Mouse (Mus musculus): ENCODE measurements around the gene Spag8. TPM values are rescaled to one million over a fixed set of nuclear protein-coding genes. Genes with fewer than 3 reads are reported as not detected.

Gene Spag8
- total RNA-seq, 2 experiments from 2014 or later: 0.95 to 1.6 TPM

DNA sequence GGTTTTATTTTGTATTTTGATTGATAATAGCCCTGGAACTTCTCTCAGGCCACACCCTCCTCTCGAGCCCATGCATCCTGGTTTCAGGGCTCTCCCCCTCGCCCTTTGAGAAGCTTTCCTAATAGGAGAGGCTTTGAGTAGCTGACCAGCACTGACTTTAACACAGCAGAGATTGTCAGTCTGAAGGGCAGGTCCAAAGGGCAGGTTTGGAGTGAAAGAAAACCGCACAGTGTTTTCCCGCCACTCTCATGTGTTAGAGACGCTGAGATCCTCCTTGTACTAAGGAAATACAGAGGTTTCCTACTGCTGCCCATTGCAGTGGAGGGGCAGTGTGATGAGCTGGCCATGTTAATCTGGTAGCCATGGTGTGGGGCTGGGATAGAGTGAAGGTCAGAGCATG, 21.6 kb upstream of the Spag8 start:
- intact Hi-C loops (cut with DNase I): no loop called here
- H3K4me3 ChIP-seq: no peak overlapping the region
- H3K27ac ChIP-seq: no peak overlapping the region
- DNase-seq (ENCODE audit: extremely low spot score in 1 of 2, low spot score in 2 of 2): no peak
- no peak for TF ChIP-seq CTCF (IDR thresholded peaks at IDR 0.05)

DNA sequence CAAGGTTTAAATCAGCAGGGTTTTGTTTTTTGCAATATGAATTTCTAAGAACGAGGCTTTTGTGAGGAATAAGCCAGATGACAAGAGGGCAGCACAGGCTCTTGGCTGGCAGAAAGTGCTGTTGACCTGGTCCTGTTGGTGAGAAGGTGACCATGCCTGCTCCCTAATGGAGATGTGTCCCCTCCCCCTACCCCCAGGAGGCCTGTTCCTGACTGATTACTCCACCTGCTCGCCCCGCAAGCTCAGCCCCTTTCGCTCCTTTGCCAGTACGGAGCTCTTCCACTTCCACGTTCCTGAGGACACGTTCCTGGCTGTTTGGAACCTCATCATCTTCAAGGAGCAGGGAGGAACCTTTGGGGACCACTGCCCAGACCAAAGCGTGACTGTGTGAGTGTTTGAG, 20.3 kb upstream of the Spag8 start:
- H3K27ac ChIP-seq: no peak overlapping the region

DNA sequence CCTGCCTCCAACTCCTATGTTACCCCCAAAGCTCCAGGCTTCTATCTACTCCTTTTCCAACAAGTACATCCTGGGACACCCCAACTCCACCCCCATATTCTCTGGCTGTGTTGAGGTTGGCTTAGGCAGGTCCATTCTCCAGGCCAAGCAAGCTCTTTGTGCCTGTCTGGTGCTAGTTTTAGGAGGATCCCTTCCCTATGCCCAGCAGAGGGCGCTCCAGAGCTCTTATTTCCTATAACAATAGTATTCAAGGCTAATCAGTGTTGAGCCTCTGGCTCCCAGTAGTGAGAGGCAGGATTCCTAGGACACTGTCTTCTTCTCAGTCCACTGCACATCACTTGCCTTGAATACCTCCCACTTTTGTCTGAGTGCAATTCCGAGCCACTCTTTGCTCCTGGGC, 18.7 kb upstream of the Spag8 start:
- Histone ChIP-seq H3K4me3 (no peak overlapping the region), H3K27ac (no peak overlapping the region)
- peak; percentile 90 for TF ChIP-seq CTCF (IDR thresholded peaks at IDR 0.05)
- DNase-seq (ENCODE audit: extremely low spot score in 1 of 2, low spot score in 2 of 2): peak; percentile 82
- intact Hi-C loops (cut with DNase I): loop anchor here (1.0 kb wide), 1 partner anchor 39 kb away; no protein-coding TSS in a partner anchor

More for the DNA sequence above, 20.3 kb upstream of the Spag8 start:
- no peak for DNase-seq (ENCODE audit: extremely low spot score in 1 of 2, low spot score in 2 of 2)
- intact Hi-C loops (cut with DNase I): no loop called here
- no peak for TF ChIP-seq CTCF (IDR thresholded peaks at IDR 0.05)
- no peak overlapping the region for H3K4me3 ChIP-seq

DNA sequence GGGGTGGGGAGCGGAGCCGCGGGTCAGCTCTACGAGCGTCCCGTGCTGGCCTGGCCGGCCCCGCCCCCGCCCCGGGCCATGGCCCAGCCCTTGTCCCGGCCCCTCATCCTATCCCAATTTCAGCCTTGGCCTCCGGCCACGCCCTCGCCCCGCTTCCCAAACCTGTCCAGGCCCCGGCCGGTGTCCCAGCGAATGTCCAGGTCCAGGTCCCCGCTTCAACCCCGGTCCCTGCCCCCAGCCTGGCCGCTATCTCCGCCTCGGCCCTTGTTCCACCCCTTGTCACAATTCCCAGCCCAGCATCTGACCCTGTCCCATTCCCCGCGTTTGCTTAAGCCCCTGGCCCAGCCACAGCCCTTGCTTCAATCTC, 16.0 kb upstream of the Spag8 start:
- peak overlapping the region; percentile 91 for H3K27ac ChIP-seq
- H3K4me3 ChIP-seq: peak overlapping the region; percentile 67
- intact Hi-C loops (cut with DNase I): no loop called here
- DNase-seq (ENCODE audit: extremely low spot score in 1 of 2, low spot score in 2 of 2): no peak
- no peak for TF ChIP-seq CTCF (IDR thresholded peaks at IDR 0.05)

DNA sequence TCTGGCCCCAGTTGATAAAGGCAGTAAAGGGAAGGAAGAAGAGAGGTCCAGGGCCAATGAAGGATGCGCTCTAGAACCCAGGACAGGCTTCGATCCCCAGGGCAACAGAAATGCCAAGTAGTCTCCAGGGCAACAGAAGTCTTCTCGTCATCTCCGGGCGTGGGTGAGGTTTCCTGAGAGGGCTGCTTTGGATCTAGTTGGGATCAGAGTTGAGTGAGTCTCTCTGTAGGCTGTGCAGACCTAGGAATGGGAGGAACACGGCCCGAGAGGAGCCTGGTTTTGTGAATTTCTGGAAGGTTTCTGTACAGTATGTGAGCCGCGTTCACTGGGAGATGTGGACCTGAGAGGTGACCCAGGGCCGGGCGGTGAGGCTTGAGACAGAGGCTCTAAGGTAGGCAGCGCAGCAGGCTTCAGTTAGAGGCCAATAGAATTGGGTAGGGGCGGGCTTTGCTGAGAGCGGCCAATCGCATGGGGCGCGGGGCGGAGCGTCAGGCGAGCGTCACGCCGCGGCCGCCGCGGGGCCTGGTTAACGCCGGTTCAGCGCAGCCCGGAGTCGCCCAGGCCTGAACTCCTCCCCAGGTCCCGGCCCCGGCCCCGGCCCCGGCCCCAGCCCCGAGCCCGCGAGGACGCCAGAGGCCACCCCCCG, 15.5 kb upstream of the Spag8 start, which contains the start of the genes Tmem8b and Fam221b:
Gene Tmem8b, plus strand, starts transcription at position 190 of the 646 bp plus-strand sequence.
Gene Fam221b, minus strand, starts transcription at position 364 of the 646 bp plus-strand sequence.
- Histone ChIP-seq H3K27ac (peak within 1 kb of the TSS; percentile 91), H3K4me3 (peak within 1 kb of the TSS; percentile 67)
- TF ChIP-seq CTCF (IDR thresholded peaks at IDR 0.05): no peak
- intact Hi-C loops (cut with DNase I): loop anchor here (1.0 kb wide), 1 partner anchor 38 kb away; the partner anchor contains the start of gene Npr2
- DNase-seq (ENCODE audit: extremely low spot score in 1 of 2, low spot score in 2 of 2): peak; percentile 89 to 90

DNA sequence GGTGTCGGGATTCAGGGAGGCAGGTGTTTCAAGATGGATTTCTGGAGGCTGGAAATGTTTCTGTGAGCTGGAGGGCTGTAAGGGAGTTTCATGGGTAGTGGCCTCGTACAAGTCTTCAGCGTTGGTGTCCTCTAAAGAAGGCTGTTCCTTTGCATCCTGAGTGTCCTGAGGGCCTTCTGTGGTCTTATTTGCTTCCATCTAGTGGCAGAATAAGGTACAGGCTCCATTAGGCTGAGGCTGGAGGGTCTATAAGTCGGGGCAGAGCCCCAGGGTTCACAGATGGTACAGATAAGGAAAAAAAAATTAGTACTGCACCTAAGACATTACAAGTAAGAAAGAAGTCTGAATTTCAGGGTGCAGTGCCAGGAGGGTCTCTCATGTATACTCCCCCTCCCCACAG, 13.0 kb upstream of the Spag8 start:
- no peak for DNase-seq (ENCODE audit: extremely low spot score in 1 of 2, low spot score in 2 of 2)
- intact Hi-C loops (cut with DNase I): no loop called here
- Histone ChIP-seq H3K4me3 (no peak overlapping the region), H3K27ac (no peak overlapping the region)
- TF ChIP-seq CTCF (IDR thresholded peaks at IDR 0.05): peak; percentile 66

DNA sequence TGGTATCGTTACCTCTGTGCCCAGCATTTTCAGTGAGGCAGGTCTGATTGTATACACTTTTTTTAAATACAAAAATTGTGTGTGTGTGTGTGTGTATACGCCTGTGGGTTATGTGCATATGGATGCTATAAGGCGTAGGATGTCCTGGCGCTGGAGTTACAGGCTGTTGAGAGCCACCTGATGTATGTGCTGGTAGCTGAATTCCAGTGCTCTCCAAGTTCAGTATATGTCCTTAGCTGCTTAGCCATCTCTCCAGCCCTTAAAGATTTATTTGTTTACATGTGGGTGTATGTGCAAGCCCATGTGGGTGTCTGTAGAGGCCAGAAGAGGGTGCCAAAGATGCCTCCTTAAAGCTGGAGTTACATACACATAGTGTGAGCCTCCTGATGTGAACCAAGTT, 3.8 kb upstream of the Spag8 start:
- TF ChIP-seq CTCF (IDR thresholded peaks at IDR 0.05): peak; percentile 15
- DNase-seq (ENCODE audit: extremely low spot score in 1 of 2, low spot score in 2 of 2): no peak
- Histone ChIP-seq H3K27ac (peak overlapping the region; percentile 99; the same call in 1 of the 2 replicates), H3K4me3 (peak overlapping the region; percentile 74)
- intact Hi-C loops (cut with DNase I): loop anchor here (5.0 kb wide), 2 partner anchors 80 to 215 kb away; partner anchors contain the start of genes Gba2, Rgp1 and Tesk1

DNA sequence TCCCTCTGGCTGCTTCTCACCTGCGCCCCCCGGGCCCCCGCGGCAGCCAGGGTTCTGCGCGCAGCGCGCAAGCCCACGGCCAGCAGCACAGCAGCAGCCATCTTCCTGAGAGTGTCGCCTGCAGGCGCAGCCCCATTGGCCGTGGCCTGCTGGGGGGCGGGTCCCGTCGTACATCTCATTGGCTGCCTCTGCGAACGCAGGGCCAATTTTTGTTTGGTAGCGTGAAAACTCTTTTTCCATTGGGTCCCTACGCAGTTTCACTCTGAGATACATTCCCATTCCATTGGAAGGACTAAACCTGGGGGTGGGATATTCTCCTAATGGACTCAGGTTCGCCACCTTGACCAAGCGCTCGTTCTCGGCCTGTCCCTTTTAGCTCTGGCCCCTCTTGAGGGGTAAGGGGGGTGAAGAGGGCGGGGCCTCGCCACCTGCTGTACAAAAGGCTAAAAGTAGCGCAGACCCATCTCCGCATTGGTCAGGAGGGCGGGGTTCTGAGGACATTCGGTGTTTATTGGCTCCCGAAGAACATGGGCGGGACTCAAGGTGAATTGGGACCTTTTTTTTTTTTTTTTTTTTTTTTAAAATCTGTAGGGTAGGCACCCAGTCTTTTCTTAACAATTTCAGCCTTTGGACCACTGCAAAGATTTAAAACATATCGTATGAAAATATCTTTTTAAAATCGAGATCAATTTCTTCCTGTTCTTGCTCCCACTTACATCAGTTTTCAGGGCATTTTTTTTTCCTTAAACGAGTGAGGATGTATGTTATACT, 3.1 kb upstream of the Spag8 start, which contains the start of gene Hint2:
Gene Hint2, minus strand, starts transcription at position 128 of the 771 bp plus-strand sequence.
- no peak; the same call in 1 of the 2 replicates for TF ChIP-seq CTCF (IDR thresholded peaks at IDR 0.05)
- Histone ChIP-seq H3K4me3 (peak within 1 kb of the TSS; percentile 74), H3K27ac (peak within 1 kb of the TSS; percentile 99)
- intact Hi-C loops (cut with DNase I): loop anchor here (1.0 to 5.0 kb wide), 3 partner anchors 26 to 214 kb away; partner anchors contain the start of genes Gba2, Rgp1 and Tesk1
- peak; percentile 92 for DNase-seq (ENCODE audit: extremely low spot score in 1 of 2, low spot score in 2 of 2)

DNA sequence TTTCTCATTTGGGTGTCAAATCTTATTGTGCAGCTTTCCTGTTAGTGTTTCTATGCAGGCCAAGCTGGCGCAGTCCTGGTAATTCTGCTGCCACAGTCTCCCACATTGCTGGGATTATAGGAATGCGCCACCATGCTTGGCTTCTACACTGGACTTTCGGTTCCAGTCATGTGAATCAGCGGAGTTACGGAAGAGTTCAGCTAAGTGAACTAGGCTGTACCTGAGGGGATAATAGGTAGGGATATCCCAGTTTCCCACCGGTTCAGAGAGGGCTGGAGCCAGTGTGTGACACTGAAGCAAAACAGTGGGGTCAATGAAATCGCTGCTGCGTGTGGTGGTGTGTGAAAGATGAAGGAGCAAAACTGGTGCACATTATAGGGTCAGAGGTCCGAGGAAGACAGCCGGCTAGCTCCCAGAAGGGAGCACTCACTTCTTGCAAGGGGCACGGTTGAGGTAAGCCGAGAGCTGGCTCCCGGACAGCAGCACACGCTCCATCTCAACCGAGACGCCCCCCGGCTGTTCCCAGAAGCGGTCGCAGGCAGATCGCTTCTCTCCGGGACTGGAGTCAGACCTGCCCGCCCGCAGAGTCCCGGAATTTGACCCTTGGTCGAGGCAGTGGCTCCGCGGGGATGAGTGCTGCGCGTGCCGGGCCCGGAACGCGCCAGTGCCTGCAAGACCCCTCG, 2.4 kb upstream of the Spag8 start:
- Histone ChIP-seq H3K27ac (peak overlapping the region; percentile 99), H3K4me3 (peak overlapping the region; percentile 74)
- DNase-seq (ENCODE audit: extremely low spot score in 1 of 2, low spot score in 2 of 2): no peak
- intact Hi-C loops (cut with DNase I): loop anchor here (1.0 to 5.0 kb wide), 3 partner anchors 25 to 213 kb away; partner anchors contain the start of genes Gba2, Rgp1 and Tesk1
- no peak; the same call in 1 of the 2 replicates for TF ChIP-seq CTCF (IDR thresholded peaks at IDR 0.05)

DNA sequence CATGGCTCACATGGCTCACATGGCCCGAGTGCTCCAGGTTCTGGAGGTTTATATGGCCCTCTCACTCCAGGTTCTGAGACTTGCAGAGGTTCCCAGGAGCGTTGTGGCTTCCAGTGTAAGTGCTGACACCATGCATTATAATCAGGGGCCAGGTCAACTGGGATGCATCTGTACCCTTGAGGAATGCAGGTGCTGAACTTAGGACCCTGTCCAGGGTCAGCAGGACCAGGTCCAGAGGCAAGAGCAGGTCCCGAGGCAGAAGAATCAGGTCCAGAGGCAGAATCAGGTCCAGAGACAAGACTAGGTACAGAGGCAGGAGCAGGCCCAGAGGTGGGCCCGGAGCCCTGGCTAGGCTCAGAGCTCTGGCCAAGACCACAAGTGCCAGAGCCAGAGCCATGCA, 668 bp downstream of the Spag8 start:
- intact Hi-C loops (cut with DNase I): no loop called here
- no peak for TF ChIP-seq CTCF (IDR thresholded peaks at IDR 0.05)
- Histone ChIP-seq H3K4me3 (no peak overlapping the region), H3K27ac (no peak overlapping the region)
- no peak for DNase-seq (ENCODE audit: extremely low spot score in 1 of 2, low spot score in 2 of 2)

DNA sequence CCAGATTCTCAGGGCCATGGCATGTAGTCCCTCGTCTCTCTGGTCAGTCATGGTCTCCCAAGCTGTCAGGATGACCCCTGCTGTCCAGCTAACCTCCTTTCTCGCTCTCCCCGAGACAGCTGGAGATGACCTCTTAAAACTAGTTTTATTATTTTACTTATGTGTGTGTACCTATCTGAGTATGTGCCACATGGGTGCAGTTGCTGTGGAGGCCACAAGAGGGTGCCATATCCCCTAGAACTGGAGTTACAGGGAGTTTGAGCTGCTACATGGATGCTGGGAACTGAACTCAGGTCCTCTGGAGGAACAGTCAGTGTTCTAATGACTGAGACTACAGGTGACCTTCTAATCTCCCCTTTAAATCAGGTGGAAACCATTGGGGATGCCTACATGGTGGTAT, 3.6 kb downstream of the Spag8 start:
- H3K27ac ChIP-seq: no peak overlapping the region
- peak; percentile 16 for TF ChIP-seq CTCF (IDR thresholded peaks at IDR 0.05)
- no peak overlapping the region for H3K4me3 ChIP-seq
- no peak for DNase-seq (ENCODE audit: extremely low spot score in 1 of 2, low spot score in 2 of 2)
- intact Hi-C loops (cut with DNase I): no loop called here

Data from left cerebral cortex, adult 2 months (tissue).